Mouse (Mus musculus): Measurements from ENCODE around the gene Prickle2.

DNA sequence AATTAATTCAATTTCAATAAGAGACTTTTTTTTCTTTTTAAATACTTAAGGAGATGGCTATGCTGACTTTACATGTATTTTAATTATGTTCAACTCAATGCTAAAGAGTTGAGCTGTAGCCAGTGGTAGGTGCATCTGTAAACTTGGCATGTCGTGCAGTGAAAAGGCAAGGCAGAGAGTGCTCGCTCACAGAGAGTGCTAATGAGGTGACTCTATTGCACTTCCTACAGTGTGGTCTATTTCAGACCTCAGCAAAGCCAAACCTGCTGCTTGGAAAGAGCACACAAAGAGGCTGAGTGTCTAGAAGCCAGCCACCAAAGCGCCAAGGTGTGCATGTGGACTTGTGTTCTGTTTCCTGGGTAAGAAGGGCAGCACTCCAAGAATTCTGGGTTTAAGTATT is 109.6 kb downstream of the Prickle2 start:
- TF ChIP-seq POLR2A (IDR thresholded peaks at IDR 0.05; ENCODE audit: insufficient read depth, low read depth, low read length) (no peak), CTCF (IDR thresholded peaks at IDR 0.05; ENCODE audit: insufficient read depth, low read depth, low read length) (no peak)

Measured in olfactory bulb, adult 2 months (tissue).